Mouse (Mus musculus): ENCODE measurements around the gene Tssk1.

The Tssk1 gene

DNA sequence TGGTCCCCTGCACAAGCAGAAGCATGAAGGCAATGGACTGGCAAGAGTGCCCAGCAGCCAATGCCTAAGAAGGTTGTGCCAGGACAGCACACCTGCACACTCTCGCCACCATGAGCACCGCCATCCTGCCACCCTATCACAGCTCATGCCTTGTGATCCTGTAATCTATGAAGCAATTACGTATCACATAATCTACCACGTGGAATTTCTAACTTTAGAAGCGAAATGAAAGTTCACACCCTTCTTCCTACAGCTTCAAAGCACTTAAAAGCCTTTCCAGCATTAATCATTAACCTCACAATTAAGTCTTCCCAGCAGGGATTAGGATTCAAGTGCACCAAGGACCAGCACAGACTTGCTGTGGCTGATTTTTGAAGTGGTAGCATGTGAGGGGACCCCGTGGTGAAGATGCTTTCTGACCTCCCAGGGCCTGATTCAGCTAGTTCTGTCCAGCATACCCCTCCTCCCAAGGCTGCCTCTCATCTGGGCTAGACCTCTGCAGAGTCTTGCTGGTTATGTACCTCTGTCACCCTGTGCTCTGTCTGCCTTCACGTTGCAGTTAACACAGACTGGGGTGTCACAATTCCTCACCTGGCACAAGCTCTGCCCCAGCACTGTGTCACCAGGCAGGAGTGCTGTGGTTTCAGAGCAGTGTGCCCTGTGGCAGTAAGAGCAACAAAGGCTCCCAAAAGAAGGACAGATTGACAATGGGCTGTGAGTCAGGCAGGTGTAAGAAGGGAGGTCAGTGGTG is 51.2 kb downstream of the Tssk1 start:
- DNase-seq (ENCODE audit: low spot score), result no peak
